Mouse (Mus musculus) CD8-positive naive resting alpha-beta T cell, adult 2 months (primary cell): ENCODE data around the gene 1700010I14Rik.

ENCODE experiments used
- DNase-seq, 2 experiments: peaks; one replicate each; pipeline ENCODE4 v3.0.0; 2022; ENCODE audit warnings: low read depth in 2 of 2, low spot score in 2 of 2

1700010I14Rik gene

GRCm38 (mm10) chr17:8988119-8988807, at the start of gene 1700010I14Rik:
TSS of gene 1700010I14Rik (plus strand) at chr17:8988333.
- peak; percentile 83 to 90 for DNase-seq

- DNase-seq = no peak
Measured at GRCm38 (mm10) chr17:8951588-8951987, 36.5 kb upstream of the 1700010I14Rik start.

GRCm38 (mm10) chr17:8952951-8953350, 35.2 kb upstream of the 1700010I14Rik start:
- DNase-seq = no peak

- DNase-seq = no peak
Measured at GRCm38 (mm10) chr17:8958125-8958524, 30.0 kb upstream of the 1700010I14Rik start.

GRCm38 (mm10) chr17:8960386-8960785, 27.7 kb upstream of the 1700010I14Rik start:
- DNase-seq = no peak

- DNase-seq = no peak
Measured at GRCm38 (mm10) chr17:8961097-8961496, 27.0 kb upstream of the 1700010I14Rik start.

- no peak for DNase-seq
Measured at GRCm38 (mm10) chr17:8961644-8962043, 26.5 kb upstream of the 1700010I14Rik start.

GRCm38 (mm10) chr17:8965177-8965576, 23.0 kb upstream of the 1700010I14Rik start:
- no peak for DNase-seq

- DNase-seq = no peak
Measured at GRCm38 (mm10) chr17:8972152-8972854, 15.8 kb upstream of the 1700010I14Rik start.

GRCm38 (mm10) chr17:8973331-8973730, 14.8 kb upstream of the 1700010I14Rik start:
- DNase-seq = no peak

- DNase-seq = no peak
Measured at GRCm38 (mm10) chr17:8974423-8974822, 13.7 kb upstream of the 1700010I14Rik start.

GRCm38 (mm10) chr17:8974823-8975397, 13.2 kb upstream of the 1700010I14Rik start:
- DNase-seq = no peak

GRCm38 (mm10) chr17:8976745-8977144, 11.4 kb upstream of the 1700010I14Rik start:
- DNase-seq = no peak

- DNase-seq = no peak
Measured at GRCm38 (mm10) chr17:8977271-8977670, 10.9 kb upstream of the 1700010I14Rik start.

- no peak for DNase-seq
Measured at GRCm38 (mm10) chr17:8983576-8983975, 4.6 kb upstream of the 1700010I14Rik start.

GRCm38 (mm10) chr17:8985714-8986113, 2.4 kb upstream of the 1700010I14Rik start:
- no peak for DNase-seq

- DNase-seq = no peak
Measured at GRCm38 (mm10) chr17:8986551-8986950, 1.6 kb upstream of the 1700010I14Rik start.

- DNase-seq = no peak
Measured at GRCm38 (mm10) chr17:8987369-8987768, 764 bp upstream of the 1700010I14Rik start.

- DNase-seq = peak; percentile 22 to 39
Measured at GRCm38 (mm10) chr17:8991160-8991559, 3.0 kb downstream of the 1700010I14Rik start.

- DNase-seq = no peak
Measured at GRCm38 (mm10) chr17:8995344-8995743, 7.2 kb downstream of the 1700010I14Rik start.

- no peak for DNase-seq
Measured at GRCm38 (mm10) chr17:9002438-9002837, 14.3 kb downstream of the 1700010I14Rik start.

- DNase-seq = no peak
Measured at GRCm38 (mm10) chr17:9004516-9004915, 16.4 kb downstream of the 1700010I14Rik start.
